Mouse (Mus musculus) midbrain, embryonic 15.5 days (tissue): ENCODE measurements around the gene Fcrls. TPM values are rescaled to one million over a fixed set of nuclear protein-coding genes. Genes with fewer than 3 reads are reported as not detected.

Experiments
- ATAC-seq: fragments of 200-750 bp; cut with Nextera tagmentation; replicated peaks from 2 replicates; pipeline ENCODE4 v1.8.0; 2017; ENCODE audit warnings: moderate TSS enrichment
- H3K27ac ChIP-seq: fragments of 300-500 bp; sonication (generic); 2 replicates; pipeline ENCODE4 v1.5.1; 2015; ENCODE audit warnings: mild to moderate bottlenecking, inconsistent platforms
- H3K27me3 ChIP-seq: fragments of 300-500 bp; sonication (generic); replicated peaks from 2 replicates; pipeline ENCODE4 v1.6.1; 2015; ENCODE audit warnings: inconsistent platforms
- H3K36me3 ChIP-seq: fragments of 300-500 bp; sonication (generic); replicated peaks from 2 replicates; pipeline ENCODE4 v1.6.1; 2015; ENCODE audit warnings: inconsistent platforms
- H3K4me1 ChIP-seq: fragments of 300-500 bp; sonication (generic); 2 replicates; pipeline ENCODE4 v1.6.1; 2015; ENCODE audit warnings: inconsistent platforms
- H3K4me2 ChIP-seq: fragments of 300-500 bp; sonication (generic); 2 replicates; pipeline ENCODE4 v1.6.1; 2015; ENCODE audit warnings: inconsistent platforms, mild to moderate bottlenecking, moderate library complexity
- H3K4me3 ChIP-seq: fragments of 300-500 bp; sonication (generic); 2 replicates; pipeline ENCODE4 v1.5.1; 2015; ENCODE audit warnings: mild to moderate bottlenecking, inconsistent platforms
- H3K9ac ChIP-seq: fragments of 300-500 bp; sonication (generic); 2 replicates; pipeline ENCODE4 v1.6.1; 2015; ENCODE audit warnings: mild to moderate bottlenecking, inconsistent platforms
- H3K9me3 ChIP-seq: fragments of 300-500 bp; sonication (generic); 2 replicates; pipeline ENCODE4 v1.6.1; 2016; ENCODE audit warnings: inconsistent platforms
- WGBS: fragments of 180-500 bp; shearing (Covaris S2); methylation state at CpG from one replicate; pipeline ENCODE4 v1.1.7; 2015; ENCODE audit warnings: mixed read lengths; 5-methylcytosine and 5-hydroxymethylcytosine counted together
- polyA plus RNA-seq: library from polyadenylated mRNA; unstranded; fragments of >200 nt; fragmentation: Nextera tagmentation; extraction: Ambion mirVana; gene quantifications from 2 replicates; pipeline ENCODE4 v1.2.1, GENCODE M21; 2015

Fcrls gene
- polyA plus RNA-seq, 1 experiment from 2014 or later, result 10.1 TPM

DNA sequence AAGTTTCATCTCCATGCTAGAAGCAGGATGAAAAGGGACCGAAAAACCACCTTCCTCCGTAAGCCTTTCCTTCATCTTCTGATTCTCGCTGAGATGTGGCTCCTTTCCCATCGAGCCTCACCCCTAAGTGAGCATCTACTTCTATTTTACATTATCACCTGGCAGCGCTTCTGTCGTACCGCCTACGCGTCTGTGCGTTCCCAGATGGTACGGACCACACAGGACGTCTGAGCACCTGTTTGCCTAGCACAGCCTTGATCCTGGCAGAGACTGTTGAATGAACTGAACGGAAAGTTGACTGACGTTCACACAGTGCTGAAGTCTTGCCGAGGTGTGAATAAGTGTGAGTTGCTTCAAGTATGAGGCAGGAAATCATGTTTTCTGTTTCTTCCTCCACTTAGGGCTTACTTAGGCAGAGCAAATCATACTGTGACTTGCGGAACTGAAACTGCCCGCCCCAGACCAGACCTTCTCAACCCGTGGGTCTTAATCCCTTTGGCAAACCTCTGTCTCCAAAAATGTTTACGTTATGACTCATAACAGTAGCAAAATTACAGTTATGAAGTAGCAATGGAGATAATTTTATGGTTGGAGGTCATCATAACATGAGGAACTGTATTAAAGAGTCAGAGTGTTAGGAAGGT is 49.2 kb downstream of the Fcrls start:
- Histone ChIP-seq H3K4me2 (no peak overlapping the region), H3K9me3 (no peaks in the 10 kb centered on the region), H3K27ac (no peak overlapping the region), H3K27me3 (no peaks in the 10 kb centered on the region), H3K36me3 (no peaks in the 10 kb centered on the region), H3K9ac (no peak overlapping the region), H3K4me3 (no peak overlapping the region), H3K4me1 (no peaks in the 10 kb centered on the region)
- WGBS, result 92% methylated on average over 19 of the region's 19 CpGs
- ATAC-seq, result no peak

GRCm38 (mm10) chr3:87206336-87207075 is 57.0 kb downstream of the Fcrls start:
- WGBS, result 85% methylated on average over 5 of the region's 5 CpGs
- no peak overlapping the region for H3K4me3 ChIP-seq
- no peak overlapping the region for H3K4me2 ChIP-seq
- H3K36me3 ChIP-seq, result no peaks in the 10 kb centered on the region
- ATAC-seq, result no peak
- no peaks in the 10 kb centered on the region for H3K9me3 ChIP-seq
- no peaks in the 10 kb centered on the region for H3K27me3 ChIP-seq
- H3K27ac ChIP-seq, result no peak overlapping the region
- no peak overlapping the region for H3K9ac ChIP-seq
- no peaks in the 10 kb centered on the region for H3K4me1 ChIP-seq

Other genes starting within 250 kb of the Fcrls start
- 7.4 and 8.3 TPM in 2 replicates for gene Kirrel, start 89.0 kb downstream of the Fcrls start, polyA plus RNA-seq
- gene Cd5l, start 94.1 kb upstream of the Fcrls start, polyA plus RNA-seq, result 0.19 and 0.66 TPM in 2 replicates
- 0.13 TPM in 1 of 2 replicates, not detected in the other for gene Fcrl1, start 112.6 kb upstream of the Fcrls start, polyA plus RNA-seq
- not detected in 2 replicates for gene Fcrl5, start 172.0 kb upstream of the Fcrls start, polyA plus RNA-seq